Mouse (Mus musculus) brain, embryonic 14.5 days (tissue): ENCODE results near the gene Sox5.

Experiments
- CTCF ChIP-seq: fragments of 200-500 bp; IDR thresholded peaks from 2 replicates; pipeline ENCODE4 v1.5.1; 2012; ENCODE audit warnings: inconsistent platforms, mild to moderate bottlenecking, moderate library complexity, borderline replicate concordance; ENCODE audit not compliant: insufficient read depth, insufficient read length; ENCODE audit errors: extremely low read depth
- POLR2A ChIP-seq: fragments of 200-500 bp; IDR thresholded peaks from 2 replicates; pipeline ENCODE4 v1.6.1; 2012; ENCODE audit warnings: mild to moderate bottlenecking, inconsistent platforms, borderline replicate concordance; ENCODE audit not compliant: poor library complexity, insufficient read depth, insufficient read length, severe bottlenecking; ENCODE audit errors: extremely low read depth

GRCm38 (mm10) chr6:143997616-143998015, 784.2 kb downstream of the Sox5 start:
- TF ChIP-seq CTCF (no peak), POLR2A (no peak)
